Comparison of ENCODE assay signal across 23 mouse cellular contexts in genomic region chr1:74058771-74059170, GRCm38 (mm10).
A peak's percentile ranks its signal among the peaks of the same experiment; 100 is the strongest.
DNase-seq lines count a peak whose midpoint lies in the region; ATAC-seq and TF ChIP-seq lines count a peak whose summit lies in the region.
"Had no signal": no experiment of that assay in that cellular context is flagged by ENCODE, and none has a peak within 500 bp of the region (broad histone marks: within the 10 kb centered on the region; RNA-seq: fewer than 3 reads in every experiment).

No protein-coding gene starts in this region.

- H3K9ac ChIP-seq in heart, embryonic 13.5 days: no peak overlapping the region
- peak overlapping the region; percentile 48 for H3K9ac ChIP-seq in liver, adult 2 months (ENCODE audit: low read depth, low read length)
- H3K9ac ChIP-seq in liver, embryonic 16.5 days (ENCODE audit: low read depth, low read length): no peak overlapping the region
- H3K9ac ChIP-seq: embryonic facial prominence, embryonic 15.5 days; heart, embryonic 12.5 days; hindbrain, embryonic 14.5 days had no signal

- in situ Hi-C loops in Patski (cut with MboI; ENCODE audit: low pct_unique_long_range_greater_than_20kb): no loop called here

- peaks cover 10% of the 10 kb centered on the region for H3K36me3 ChIP-seq in heart, embryonic 13.5 days
- peaks cover 3% of the 10 kb centered on the region; the same call in 1 of the 2 replicates for H3K36me3 ChIP-seq in liver, adult 2 months (ENCODE audit: control insufficient read depth, insufficient read depth, low read length)
- no peaks in the 10 kb centered on the region for H3K36me3 ChIP-seq in liver, embryonic 16.5 days (ENCODE audit: control insufficient read depth, insufficient read depth)
- H3K36me3 ChIP-seq: embryonic facial prominence, embryonic 15.5 days; forebrain, embryonic 10.5 days; G1E; hindbrain, embryonic 10.5 days had no signal

- CTCF ChIA-PET in Patski (lab: Charles Lee): interaction anchor here (0.6 to 3.3 kb wide), 6 partner anchors 12 to 78 kb away, joined by 3 to 10 read pairs (median 3); no protein-coding TSS in a partner anchor

- WGBS in heart, embryonic 13.5 days: 47% methylated on average over 4 of the region's 4 CpGs
- 14% methylated on average over 4 of the region's 4 CpGs for WGBS in liver, adult 2 months
- WGBS in liver, embryonic 16.5 days (ENCODE audit: insufficient replicate concordance): 20% methylated on average over 4 of the region's 4 CpGs

- peaks cover 77% of the 10 kb centered on the region for H3K4me1 ChIP-seq in heart, embryonic 13.5 days
- peaks cover 39% of the 10 kb centered on the region for H3K4me1 ChIP-seq in liver, adult 2 months (ENCODE audit: control insufficient read depth, insufficient read depth, low read length)
- H3K4me1 ChIP-seq in liver, embryonic 16.5 days (ENCODE audit: control insufficient read depth, low read depth, low read length): peaks cover 16% of the 10 kb centered on the region

- ATAC-seq in heart, embryonic 13.5 days (ENCODE audit: extremely low read depth, insufficient number of reproducible peaks, low FRiP score, low TSS enrichment): no peak
- ATAC-seq in Patski: peak; percentile 13
- ATAC-seq in liver, embryonic 16.5 days (ENCODE audit: low read depth): peak; percentile 51
- ATAC-seq: CD4-positive, CD25-positive, alpha-beta regulatory T cell, adult 4 months; forebrain, embryonic 14.5 days had no signal

- no peak overlapping the region for H3K4me3 ChIP-seq in heart, embryonic 13.5 days
- no peak overlapping the region for H3K4me3 ChIP-seq in liver, adult 2 months (ENCODE audit: insufficient read depth, low read depth, low read length)
- no peak overlapping the region for H3K4me3 ChIP-seq in liver, embryonic 16.5 days (ENCODE audit: low read depth, low read length)
- H3K4me3 ChIP-seq: embryonic facial prominence, embryonic 15.5 days; erythroblast, embryonic 14.5 days; forebrain, embryonic 10.5 days; heart, embryonic 12.5 days; hindbrain, embryonic 10.5 days had no signal

- no peaks in the 10 kb centered on the region for H3K27me3 ChIP-seq in heart, embryonic 13.5 days (replicated peaks)
- no peaks in the 10 kb centered on the region for H3K27me3 ChIP-seq in liver, adult 2 months (ENCODE audit: control insufficient read depth, insufficient read depth, low read length)
- no peaks in the 10 kb centered on the region for H3K27me3 ChIP-seq in Patski
- H3K27me3 ChIP-seq in liver, embryonic 16.5 days (ENCODE audit: control insufficient read depth, insufficient read depth, low read depth, low read length): no peaks in the 10 kb centered on the region
- H3K27me3 ChIP-seq: embryonic facial prominence, embryonic 15.5 days; heart, embryonic 12.5 days had no signal

- intact Hi-C loops in heart, postnatal 10 days (cut with DNase I): no loop called here

- H3K9me3 ChIP-seq in heart, embryonic 13.5 days: no peaks in the 10 kb centered on the region
- no peaks in the 10 kb centered on the region for H3K9me3 ChIP-seq in liver, embryonic 16.5 days (replicated peaks; ENCODE audit: control insufficient read depth, low read length)
- H3K9me3 ChIP-seq: embryonic facial prominence, embryonic 15.5 days; forebrain, embryonic 10.5 days; G1E; heart, embryonic 12.5 days; hindbrain, embryonic 10.5 days had no signal

- no peak overlapping the region for H3K4me2 ChIP-seq in heart, embryonic 13.5 days
- H3K4me2 ChIP-seq in liver, embryonic 16.5 days (ENCODE audit: low read depth, low read length): no peak overlapping the region
- H3K4me2 ChIP-seq: embryonic facial prominence, embryonic 15.5 days; heart, embryonic 12.5 days; hindbrain, embryonic 14.5 days had no signal

- H3K79me2 ChIP-seq in liver, adult 2 months (ENCODE audit: control insufficient read depth, insufficient read depth, low read length): peaks cover 47% of the 10 kb centered on the region

- TF ChIP-seq POLR2A in liver, adult 2 months (IDR thresholded peaks at IDR 0.05; ENCODE audit: extremely low read depth, insufficient read depth, low read length): no peak

- DNase-seq in heart, postnatal 10 days: no peak
- DNase-seq in liver, adult 2 months (ENCODE audit: extremely low read depth, low read depth, low spot score): peak; percentile 84
- DNase-seq in liver: no peak
- no peak for DNase-seq in Patski (ENCODE audit: low read depth, low spot score)
- DNase-seq in thymus, postnatal 36 days: no peak
- DNase-seq in neural tube, embryonic 10.5 days (ENCODE audit: extremely low spot score, low spot score): no peak
- DNase-seq: B cell, adult 2 months; cerebellum, adult 11 months; cerebellum, adult 8-10 months; cerebellum, postnatal 14 days; embryo, embryonic 11 days; heart, adult 18-20 months had no signal

- TF ChIP-seq CTCF in liver, adult 2 months (IDR thresholded peaks at IDR 0.05; ENCODE audit: low read depth, low read length): no peak
- no peak for TF ChIP-seq CTCF in Patski (IDR thresholded peaks at IDR 0.05)

- POLR2A ChIA-PET in Patski (lab: Charles Lee): interaction anchor here (1.0 to 9.8 kb wide), 7 partner anchors 11 to 60 kb away, joined by 3 to 201 read pairs (median 4); no protein-coding TSS in a partner anchor

- H3K27ac ChIP-seq in heart, embryonic 13.5 days (replicated peaks): peak overlapping the region; percentile 15; the same call in 1 of the 2 replicates
- peak overlapping the region; percentile 98 for H3K27ac ChIP-seq in liver, adult 2 months (replicated peaks; ENCODE audit: insufficient read depth, low read depth, low read length)
- H3K27ac ChIP-seq in liver, embryonic 16.5 days (ENCODE audit: low read length): no peak overlapping the region
- H3K27ac ChIP-seq: embryonic facial prominence, embryonic 15.5 days; forebrain, embryonic 10.5 days; hindbrain, embryonic 14.5 days had no signal
